Mouse (Mus musculus) megakaryocyte progenitor cell, adult 5-6 weeks (primary cell): ENCODE measurements at regions not wholly inside any gene's neighbourhood (a gene's known extent, or its start where the extent isn't known, plus 50 kb on each side); places are given as distances from the start of the nearest gene placed in this dataset.

Experiments
- ATAC-seq: replicated peaks from 2 replicates; pipeline ENCODE4 v1.8.0; 2016; ENCODE audit warnings: mild to moderate bottlenecking, moderate TSS enrichment, inconsistent platforms; ENCODE audit not compliant: poor library complexity

DNA sequence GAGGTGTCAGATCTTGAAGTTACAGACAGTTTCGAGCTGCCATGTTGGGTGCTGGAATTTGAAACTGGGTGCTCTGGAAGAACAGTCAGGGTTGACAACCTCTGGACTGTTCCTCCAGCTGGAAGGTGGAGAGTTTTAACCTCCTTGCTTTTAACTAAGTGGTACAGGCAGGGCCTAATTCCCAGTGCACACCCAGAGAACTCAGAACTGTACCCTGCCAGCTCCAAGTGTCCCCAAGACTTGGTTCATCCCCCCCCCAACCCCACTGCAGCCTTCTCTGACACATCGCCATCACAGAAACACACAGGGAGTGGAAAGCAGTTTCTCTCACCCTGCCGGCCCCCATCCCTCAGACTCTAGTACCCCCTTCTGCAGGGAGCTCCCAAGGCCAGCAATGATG is 228.2 kb upstream of the Nfe2l3 start:
- no peak for ATAC-seq

GRCm38 (mm10) chr6:51205411-51205810 is 227.1 kb upstream of the Nfe2l3 start:
- ATAC-seq: no peak

DNA sequence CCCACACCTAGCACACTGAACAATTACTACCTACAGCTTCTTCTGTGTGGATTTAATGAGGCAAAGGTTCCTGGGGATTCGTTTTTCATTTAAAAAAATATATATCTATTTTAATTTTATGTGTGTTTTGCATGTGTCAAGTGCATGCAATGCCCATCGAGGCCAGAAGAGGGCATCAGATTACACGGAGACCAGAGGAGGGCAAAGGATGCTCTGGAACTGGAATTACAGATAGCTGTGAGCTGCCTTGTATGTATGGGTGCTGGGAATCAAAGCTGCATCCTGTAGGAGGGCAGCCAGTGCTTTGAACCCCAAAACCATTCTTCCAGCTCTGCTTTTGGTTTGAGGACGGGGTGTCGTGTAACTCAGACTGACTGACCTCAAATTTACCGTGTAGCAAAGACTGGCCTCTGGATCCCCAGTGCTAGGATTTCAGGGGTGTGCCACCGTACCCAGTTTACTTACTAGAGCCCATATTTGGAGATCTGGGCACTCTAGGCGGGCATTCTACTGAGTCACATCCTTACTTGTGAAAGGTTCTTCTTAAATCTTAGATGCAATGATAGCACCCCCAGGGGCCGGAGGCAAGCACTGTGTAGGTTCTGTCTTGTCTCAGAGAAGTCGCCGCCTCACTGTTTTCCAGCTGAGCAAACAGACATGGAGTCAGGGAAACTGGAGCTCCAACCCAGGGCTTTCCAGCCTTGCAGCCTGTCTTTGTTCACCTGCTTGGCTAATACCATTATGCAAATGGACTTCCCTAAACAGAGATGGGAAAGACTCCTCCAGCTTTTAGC is 225.6 kb upstream of the Nfe2l3 start:
- ATAC-seq: peak; percentile 73

GRCm38 (mm10) chr6:51207587-51208361 is 224.7 kb upstream of the Nfe2l3 start:
- no peak; the same call in 1 of the 2 replicates for ATAC-seq

DNA sequence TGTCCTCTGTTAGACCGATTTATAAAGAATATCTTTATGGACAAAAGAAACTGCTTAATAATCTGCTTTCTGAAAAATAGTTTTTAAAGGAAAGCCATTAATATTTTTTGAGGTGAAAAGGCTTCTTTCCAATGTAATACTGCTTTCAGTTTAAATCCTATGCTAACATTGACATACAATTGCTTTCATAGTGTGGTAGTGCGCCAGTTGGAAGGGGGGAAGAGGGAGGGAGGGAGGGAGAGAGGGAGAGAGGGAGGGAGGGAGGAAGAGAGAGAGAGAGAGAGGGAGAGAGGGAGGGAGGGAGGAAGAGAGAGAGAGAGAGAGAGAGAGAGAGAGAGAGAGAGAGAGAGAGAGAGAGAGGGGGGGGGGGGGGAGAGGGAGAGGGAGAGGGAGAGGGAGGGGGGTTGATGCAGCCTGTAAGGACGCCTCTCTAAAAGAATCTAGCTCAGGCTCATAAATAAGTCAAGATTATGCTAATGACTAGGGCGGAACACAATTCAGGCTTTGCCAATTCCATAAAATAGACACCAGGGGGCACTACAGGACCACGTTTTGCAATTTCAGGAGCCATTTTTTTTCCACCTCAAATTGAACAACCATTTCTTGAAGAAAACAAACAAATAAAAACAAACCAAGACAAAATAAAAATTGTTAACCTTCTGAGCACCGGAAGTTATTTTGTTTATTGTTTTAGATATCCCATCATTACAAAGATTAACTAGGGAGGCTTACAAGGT is 223.6 kb upstream of the Nfe2l3 start:
- peak; percentile 85 for ATAC-seq

DNA sequence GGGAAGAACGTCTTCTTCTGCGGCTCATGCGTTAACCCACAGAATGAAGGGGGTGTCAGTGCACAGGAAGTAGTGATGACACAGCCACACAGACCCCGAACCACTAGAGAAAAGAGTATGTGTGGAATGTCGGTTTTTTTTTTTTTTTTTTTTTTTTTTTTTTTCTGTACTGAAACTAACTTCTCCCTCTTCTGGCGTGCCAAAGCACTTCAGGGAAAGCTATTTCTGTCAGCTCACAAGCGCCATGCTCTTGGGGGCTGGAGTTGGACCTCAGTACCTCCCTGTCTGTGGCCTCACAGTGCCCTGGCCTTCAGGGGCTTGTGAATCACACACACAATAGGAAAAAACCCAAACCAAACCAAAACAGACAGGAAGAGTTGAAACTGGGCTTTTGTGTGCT is 221.1 kb upstream of the Nfe2l3 start:
- ATAC-seq: peak; percentile 37; the same call in 1 of the 2 replicates

- ATAC-seq: no peak
Observed at GRCm38 (mm10) chr6:51212216-51212615, 220.3 kb upstream of the Nfe2l3 start.

DNA sequence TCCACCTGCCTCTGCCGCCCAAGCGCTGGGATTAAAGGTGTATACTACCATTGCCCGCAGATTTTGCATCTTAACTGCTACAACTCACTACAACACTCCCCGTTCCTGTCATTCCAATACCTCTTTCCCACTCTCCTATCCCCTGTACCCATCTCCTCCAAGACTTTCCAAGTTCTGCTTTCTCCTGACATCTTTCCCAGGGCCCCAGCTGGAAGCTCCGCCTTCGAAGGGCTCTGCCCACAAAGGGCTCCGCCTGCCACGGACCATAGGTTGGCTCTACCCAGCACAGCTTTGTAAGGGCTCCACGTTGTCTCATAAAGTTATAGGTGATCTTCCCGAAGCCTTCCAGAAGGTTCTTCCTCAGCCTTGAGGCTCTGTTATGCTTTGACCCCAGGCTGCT is 217.1 kb upstream of the Nfe2l3 start:
- no peak for ATAC-seq

DNA sequence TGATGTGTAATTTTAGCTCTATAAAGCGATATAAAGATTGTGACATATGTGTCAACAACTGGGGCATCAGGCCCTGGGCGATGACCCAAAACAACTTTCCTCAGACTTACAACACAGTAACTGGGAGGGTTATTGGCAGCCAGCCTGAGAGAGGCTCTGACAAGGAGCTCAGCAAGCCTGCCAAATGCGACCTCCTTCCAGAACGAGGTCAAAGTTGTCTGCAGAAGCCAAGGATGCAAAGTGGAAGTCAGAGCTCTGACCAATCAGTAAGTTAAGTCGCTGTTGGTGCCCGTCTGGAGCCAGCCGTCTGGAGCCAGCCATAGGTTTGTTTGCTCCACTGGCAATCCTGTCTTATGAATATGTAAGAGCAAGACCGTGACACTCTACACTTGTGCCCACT is 216.0 kb upstream of the Nfe2l3 start:
- peak; percentile 55 for ATAC-seq

GRCm38 (mm10) chr6:51219691-51220090 is 212.8 kb upstream of the Nfe2l3 start:
- ATAC-seq: no peak

DNA sequence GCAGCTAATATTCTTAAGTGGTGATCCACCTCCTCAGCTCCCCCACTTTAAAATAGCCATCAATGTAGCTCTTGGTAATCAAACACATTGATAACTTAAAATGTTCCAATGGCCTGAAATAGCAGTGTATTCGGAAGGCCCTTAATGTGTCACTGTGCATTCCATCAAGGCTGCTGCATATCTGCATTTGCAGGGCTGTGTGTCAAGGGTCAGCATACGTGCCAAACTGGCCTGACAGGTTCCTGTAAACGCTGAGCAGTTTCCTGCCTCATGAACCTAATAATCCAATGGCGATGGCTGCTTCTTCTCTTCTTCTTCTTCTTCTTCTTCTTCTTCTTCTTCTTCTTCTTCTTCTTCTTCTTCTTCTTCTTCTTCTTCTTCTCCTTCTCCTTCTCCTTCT is 211.7 kb upstream of the Nfe2l3 start:
- ATAC-seq: no peak

GRCm38 (mm10) chr6:51236077-51236740 is 196.3 kb upstream of the Nfe2l3 start:
- no peak for ATAC-seq

DNA sequence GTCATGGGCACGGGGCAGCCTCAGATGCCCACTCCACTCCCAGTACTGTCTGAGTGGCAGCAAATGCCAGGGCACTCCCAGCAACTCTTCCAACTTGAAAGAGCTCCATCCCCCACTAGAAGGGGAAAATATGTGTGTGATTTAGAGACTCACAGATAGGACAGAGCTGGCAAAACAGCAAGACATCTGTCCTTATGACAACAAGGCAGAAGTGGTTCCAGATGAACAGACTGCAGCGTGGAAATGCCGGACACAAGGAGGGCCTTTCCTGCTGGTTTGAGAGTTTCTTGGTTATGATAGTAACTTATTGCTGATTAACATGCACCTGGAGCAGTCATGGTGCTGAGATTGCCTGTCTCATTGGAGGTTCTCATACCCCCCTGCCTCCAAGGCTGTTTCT is 192.4 kb upstream of the Nfe2l3 start:
- no peak for ATAC-seq

DNA sequence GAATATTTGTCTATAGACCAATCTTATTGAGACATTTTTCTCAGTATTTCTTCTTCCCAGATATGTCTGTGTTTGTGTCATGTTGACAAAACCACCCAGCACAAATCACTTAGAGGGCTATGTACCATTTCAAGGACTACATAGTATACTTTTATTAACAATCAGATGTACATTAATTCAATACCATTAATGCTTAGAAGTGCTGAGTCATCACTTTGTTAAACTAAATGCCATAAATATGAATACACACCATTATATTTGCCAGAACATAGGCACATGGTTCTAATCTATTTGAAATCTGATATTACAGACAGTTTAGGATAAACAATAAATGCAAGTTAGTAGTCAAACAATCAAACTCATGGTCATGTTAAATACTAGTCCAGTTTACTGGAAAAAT is 182.2 kb upstream of the Nfe2l3 start:
- no peak for ATAC-seq

DNA sequence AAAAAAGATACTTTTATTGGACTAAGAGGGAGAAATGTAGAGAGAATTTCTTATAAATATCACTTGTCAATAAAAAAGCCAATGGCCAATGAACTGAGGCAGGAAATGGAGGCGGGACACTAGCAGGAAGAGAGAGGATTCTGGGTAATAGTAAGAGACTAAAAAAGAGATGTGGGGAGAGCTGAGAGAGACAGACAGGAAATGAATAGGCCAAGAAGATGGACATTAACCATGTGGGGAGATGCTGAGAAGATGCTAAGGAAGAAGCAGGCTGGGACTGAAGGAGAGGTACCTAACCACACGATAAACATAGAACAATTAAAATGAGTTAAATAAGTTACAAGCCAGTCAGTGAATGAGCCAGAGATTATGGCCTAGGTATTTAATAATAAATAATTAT is 181.0 kb upstream of the Nfe2l3 start:
- ATAC-seq: no peak

DNA sequence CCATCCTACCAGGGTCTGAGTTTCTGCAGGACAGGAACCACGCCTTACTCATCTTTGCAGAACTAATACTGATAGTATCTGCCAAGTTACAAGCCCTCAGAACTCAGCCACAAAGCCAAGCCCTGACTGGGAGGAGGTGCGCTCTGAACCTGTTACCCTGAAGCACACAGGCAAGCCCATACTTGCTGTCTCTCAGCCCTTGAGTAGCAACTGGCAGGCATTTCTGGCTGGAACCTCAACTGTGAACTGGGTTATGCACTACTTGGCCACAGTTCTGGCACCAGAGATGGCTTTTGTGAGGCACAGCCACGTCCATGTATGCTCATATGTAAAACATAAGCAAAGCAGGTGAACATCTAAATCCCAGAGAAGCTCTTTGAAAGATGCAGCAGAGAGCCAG is 179.7 kb upstream of the Nfe2l3 start:
- no peak for ATAC-seq

- no peak for ATAC-seq
Observed at GRCm38 (mm10) chr6:51256631-51257030, 175.8 kb upstream of the Nfe2l3 start.

- peak; percentile 50 for ATAC-seq
Observed at GRCm38 (mm10) chr6:51257524-51257923, 174.9 kb upstream of the Nfe2l3 start.

GRCm38 (mm10) chr6:51258304-51258703 is 174.2 kb upstream of the Nfe2l3 start:
- ATAC-seq: peak; percentile 60

- ATAC-seq: no peak
Observed at GRCm38 (mm10) chr6:51263595-51263994, 168.9 kb upstream of the Nfe2l3 start.

DNA sequence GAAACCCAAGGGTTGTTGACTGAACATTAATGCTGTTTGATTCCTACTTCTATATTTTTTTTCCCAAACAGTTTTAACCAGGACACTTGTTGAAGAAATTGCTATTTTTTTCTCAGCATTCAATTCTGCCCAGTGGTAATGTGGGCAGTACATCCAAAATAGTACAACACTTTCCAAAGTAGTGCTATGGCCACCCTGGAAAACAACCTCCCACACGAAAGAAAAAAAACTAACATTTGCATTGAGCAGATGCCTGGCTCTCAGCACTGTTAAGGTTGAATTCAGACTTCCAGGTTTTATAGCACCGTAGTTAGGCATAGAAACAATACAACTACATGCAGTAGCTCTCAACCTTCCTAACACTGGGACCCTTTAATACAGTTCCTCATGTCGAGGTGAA is 167.1 kb upstream of the Nfe2l3 start:
- ATAC-seq: no peak
